Comparison of ENCODE assay signal across 14 mouse cellular contexts in the genomic region with DNA sequence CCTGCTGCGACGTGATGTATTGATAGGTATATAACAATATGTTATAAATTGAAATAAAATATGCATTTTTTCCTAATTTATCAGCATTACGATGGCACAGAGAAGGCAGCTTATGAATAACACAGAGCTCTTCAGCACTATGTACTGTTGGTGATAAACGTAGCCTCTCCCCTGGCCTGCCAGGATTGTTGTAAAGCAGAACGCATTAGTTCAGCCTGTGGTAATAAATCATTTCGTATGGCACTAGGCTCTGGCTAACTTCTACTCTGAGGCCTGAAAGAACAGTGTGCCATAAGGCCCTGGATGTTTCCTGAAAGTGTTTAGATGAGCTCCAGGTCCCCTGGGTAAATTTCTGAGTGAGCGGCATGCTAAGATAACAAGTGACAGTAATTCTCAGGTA.
"Had no signal": no experiment of that assay in that cellular context is flagged by ENCODE, and none has a peak within 500 bp of the region (broad histone marks: within the 10 kb centered on the region; RNA-seq: fewer than 3 reads in every experiment).

No protein-coding gene starts in this region.

- H3K4me1 ChIP-seq: kidney, embryonic 15.5 days; liver, embryonic 15.5 days; stomach, embryonic 15.5 days had no signal

- H3K4me3 ChIP-seq: kidney, embryonic 15.5 days; liver, embryonic 15.5 days; midbrain, embryonic 15.5 days; stomach, embryonic 15.5 days had no signal

- H3K9me3 ChIP-seq: kidney, embryonic 15.5 days; liver, embryonic 15.5 days; stomach, embryonic 15.5 days had no signal

- H3K36me3 ChIP-seq: kidney, embryonic 15.5 days; liver, embryonic 15.5 days; midbrain, embryonic 15.5 days; stomach, embryonic 15.5 days had no signal

- H3K9ac ChIP-seq: kidney, embryonic 15.5 days; liver, embryonic 15.5 days; midbrain, embryonic 15.5 days; stomach, embryonic 15.5 days had no signal

- H3K27ac ChIP-seq: kidney, embryonic 15.5 days; liver, embryonic 15.5 days; midbrain, embryonic 15.5 days; stomach, embryonic 15.5 days had no signal

- H3K4me2 ChIP-seq: kidney, embryonic 15.5 days; liver, embryonic 11.5 days; liver, embryonic 15.5 days; midbrain, embryonic 15.5 days; stomach, embryonic 15.5 days had no signal

- DNase-seq: kidney, adult 2 months; kidney, postnatal 14 days; left cerebral cortex, postnatal 4 days; lung, adult 2 months; lung, postnatal 4 days; right cerebral cortex, postnatal 14 days; thymus, adult 2 months; thymus, postnatal 4 days had no signal

- H3K27me3 ChIP-seq: kidney, embryonic 15.5 days; liver, embryonic 15.5 days; midbrain, embryonic 15.5 days; stomach, embryonic 15.5 days had no signal

- ATAC-seq: lung, postnatal 0 days; midbrain, embryonic 15.5 days had no signal
